Mouse (Mus musculus): Measurements from ENCODE around the gene Cacna1h.

GRCm38 (mm10) chr17:25430534-25430933 lies 3.0 kb downstream of the Cacna1h start:
- TF ChIP-seq POLR2A (IDR thresholded peaks at IDR 0.05; ENCODE audit: borderline replicate concordance, control insufficient read depth, low read depth, low read length) (no peak), CTCF (IDR thresholded peaks at IDR 0.05; ENCODE audit: control insufficient read depth, insufficient read depth, low read length) (no peak)

Measured in bone marrow, adult 2 months (tissue).